Mouse (Mus musculus): ENCODE measurements at regions not wholly inside any gene's neighbourhood (a gene's known extent, or its start where the extent isn't known, plus 50 kb on each side); places are given as distances from the start of the nearest gene placed in this dataset.

- DNase-seq = no peak
Observed at GRCm38 (mm10) chr6:51257524-51257923, 174.9 kb upstream of the Nfe2l3 start.

- DNase-seq = no peak
Observed at GRCm38 (mm10) chr6:51258304-51258703, 174.2 kb upstream of the Nfe2l3 start.

- DNase-seq = no peak
Observed at GRCm38 (mm10) chr6:51263595-51263994, 168.9 kb upstream of the Nfe2l3 start.

GRCm38 (mm10) chr6:51265329-51265728 lies 167.1 kb upstream of the Nfe2l3 start:
- DNase-seq = no peak

GRCm38 (mm10) chr6:51266721-51267120 lies 165.7 kb upstream of the Nfe2l3 start:
- no peak for DNase-seq

GRCm38 (mm10) chr6:51267888-51268287 lies 164.6 kb upstream of the Nfe2l3 start:
- DNase-seq = no peak

- no peak for DNase-seq
Observed at GRCm38 (mm10) chr6:51268931-51269330, 163.5 kb upstream of the Nfe2l3 start.

GRCm38 (mm10) chr6:51269617-51270016 lies 162.9 kb upstream of the Nfe2l3 start:
- DNase-seq = no peak

GRCm38 (mm10) chr6:51270216-51271127 lies 162.0 kb upstream of the Nfe2l3 start:
- DNase-seq = peak; percentile 84

GRCm38 (mm10) chr6:51271128-51271480 lies 161.4 kb upstream of the Nfe2l3 start:
- no peak for DNase-seq

- DNase-seq = no peak
Observed at GRCm38 (mm10) chr6:51272136-51272736, 160.2 kb upstream of the Nfe2l3 start.

GRCm38 (mm10) chr6:51279491-51279890 lies 153.0 kb upstream of the Nfe2l3 start:
- no peak for DNase-seq

- DNase-seq = no peak
Observed at GRCm38 (mm10) chr6:51280231-51280630, 152.2 kb upstream of the Nfe2l3 start.

GRCm38 (mm10) chr6:51283916-51284706 lies 148.4 kb upstream of the Nfe2l3 start:
- DNase-seq = no peak

- no peak for DNase-seq
Observed at GRCm38 (mm10) chr6:51284881-51285280, 147.6 kb upstream of the Nfe2l3 start.

- DNase-seq = no peak
Observed at GRCm38 (mm10) chr6:51286836-51287235, 145.6 kb upstream of the Nfe2l3 start.

- no peak for DNase-seq
Observed at GRCm38 (mm10) chr6:51287383-51287782, 145.1 kb upstream of the Nfe2l3 start.

- DNase-seq = no peak
Observed at GRCm38 (mm10) chr6:51287807-51288206, 144.7 kb upstream of the Nfe2l3 start.

- no peak for DNase-seq
Observed at GRCm38 (mm10) chr6:51288306-51289066, 144.0 kb upstream of the Nfe2l3 start.

GRCm38 (mm10) chr6:51289067-51289725 lies 143.3 kb upstream of the Nfe2l3 start:
- peak; percentile 29 for DNase-seq

GRCm38 (mm10) chr6:51300694-51301417 lies 131.6 kb upstream of the Nfe2l3 start:
- DNase-seq = no peak

Data from right cerebral cortex, postnatal 4 days (tissue).